Mouse (Mus musculus): ENCODE data around the gene Smim26. TPM values are rescaled to one million over a fixed set of nuclear protein-coding genes. Genes with fewer than 3 reads are reported as not detected.
"Not testable (repeated sequence)": the region's sequence is repeated elsewhere in the genome, so short reads cannot be mapped to it uniquely, and the experiment has no call there.

The Smim26 gene
- polyA plus RNA-seq, 1 experiment from 2014 or later = 53.7 TPM

- Histone ChIP-seq H3K36me3 (ENCODE audit: control insufficient read depth, insufficient read depth) (peaks cover 16% of the 10 kb centered on the region), H3K9me3 (ENCODE audit: control insufficient read depth, low read length) (no peaks in the 10 kb centered on the region), H3K4me1 (replicated peaks; ENCODE audit: control insufficient read depth, insufficient read depth, low read length) (0 out of 2 replicates have a peak, but pooled peaks cover 2% of the 10 kb centered on the region), H3K27me3 (replicated peaks; ENCODE audit: control insufficient read depth, insufficient read depth, low read length) (no peaks in the 10 kb centered on the region), H3K27ac (ENCODE audit: low read length) (no peak overlapping the region), H3K4me3 (replicated peaks; ENCODE audit: low read length) (no peak overlapping the region), H3K4me2 (ENCODE audit: low read length) (no peak overlapping the region), H3K9ac (replicated peaks; ENCODE audit: low read depth, low read length) (no peak overlapping the region)
- WGBS = 78% methylated on average over 4 of the region's 4 CpGs
- ATAC-seq = no peak
Observed at GRCm38 (mm10) chr2:144588723-144589122, 5.1 kb upstream of the Smim26 start.

GRCm38 (mm10) chr2:144593036-144593435 lies 818 bp upstream of the Smim26 start:
- ATAC-seq; H3K9me3 ChIP-seq (ENCODE audit: control insufficient read depth, low read length); H3K27me3 ChIP-seq (replicated peaks; ENCODE audit: control insufficient read depth, insufficient read depth, low read length); H3K27ac ChIP-seq (ENCODE audit: low read length); H3K4me2 ChIP-seq (ENCODE audit: low read length); H3K4me1 ChIP-seq (replicated peaks; ENCODE audit: control insufficient read depth, insufficient read depth, low read length); H3K9ac ChIP-seq (replicated peaks; ENCODE audit: low read depth, low read length); H3K36me3 ChIP-seq (ENCODE audit: control insufficient read depth, insufficient read depth); H3K4me3 ChIP-seq (replicated peaks; ENCODE audit: low read length): not testable (repeated sequence)
- 67% methylated on average over 8 of the region's 8 CpGs for WGBS

GRCm38 (mm10) chr2:144598006-144598405 lies 4.2 kb downstream of the Smim26 start:
- H3K27ac ChIP-seq (ENCODE audit: low read length) = no peak overlapping the region
- no peaks in the 10 kb centered on the region for H3K36me3 ChIP-seq (ENCODE audit: control insufficient read depth, insufficient read depth)
- no peak for ATAC-seq
- no peak overlapping the region for H3K9ac ChIP-seq (replicated peaks; ENCODE audit: low read depth, low read length)
- 66% methylated on average over 2 of the region's 2 CpGs for WGBS
- H3K27me3 ChIP-seq (replicated peaks; ENCODE audit: control insufficient read depth, insufficient read depth, low read length) = no peaks in the 10 kb centered on the region
- H3K9me3 ChIP-seq (ENCODE audit: control insufficient read depth, low read length) = no peaks in the 10 kb centered on the region
- no peak overlapping the region for H3K4me3 ChIP-seq (replicated peaks; ENCODE audit: low read length)
- no peak overlapping the region for H3K4me2 ChIP-seq (ENCODE audit: low read length)
- peaks cover 7% of the 10 kb centered on the region for H3K4me1 ChIP-seq (replicated peaks; ENCODE audit: control insufficient read depth, insufficient read depth, low read length)

GRCm38 (mm10) chr2:144599831-144600687 lies 6.2 kb downstream of the Smim26 start, which contains the start of gene Dtd1:
Gene Dtd1, plus strand, starts transcription at chr2:144599897.
- peak within 1 kb of the TSS; percentile 88 for H3K9ac ChIP-seq (replicated peaks; ENCODE audit: low read depth, low read length)
- H3K36me3 ChIP-seq (ENCODE audit: control insufficient read depth, insufficient read depth) = no peaks in the 10 kb centered on the region
- peak within 1 kb of the TSS; percentile 87 for H3K27ac ChIP-seq (ENCODE audit: low read length)
- H3K4me2 ChIP-seq (ENCODE audit: low read length) = peak within 1 kb of the TSS; percentile 69
- no peaks in the 10 kb centered on the region for H3K9me3 ChIP-seq (ENCODE audit: control insufficient read depth, low read length)
- no peaks in the 10 kb centered on the region; the same call in 1 of the 2 replicates for H3K4me1 ChIP-seq (replicated peaks; ENCODE audit: control insufficient read depth, insufficient read depth, low read length)
- H3K27me3 ChIP-seq (replicated peaks; ENCODE audit: control insufficient read depth, insufficient read depth, low read length) = no peaks in the 10 kb centered on the region
- 2% methylated on average over 45 of the region's 50 CpGs for WGBS
- peak; percentile 92 for ATAC-seq
- peak within 1 kb of the TSS; percentile 68 for H3K4me3 ChIP-seq (replicated peaks; ENCODE audit: low read length)

- Histone ChIP-seq H3K27ac (ENCODE audit: low read length) (no peak overlapping the region), H3K4me1 (replicated peaks; ENCODE audit: control insufficient read depth, insufficient read depth, low read length) (no peaks in the 10 kb centered on the region; the same call in 1 of the 2 replicates), H3K27me3 (replicated peaks; ENCODE audit: control insufficient read depth, insufficient read depth, low read length) (no peaks in the 10 kb centered on the region), H3K9me3 (ENCODE audit: control insufficient read depth, low read length) (no peaks in the 10 kb centered on the region), H3K4me2 (ENCODE audit: low read length) (no peak overlapping the region), H3K9ac (replicated peaks; ENCODE audit: low read depth, low read length) (no peak overlapping the region), H3K4me3 (replicated peaks; ENCODE audit: low read length) (no peak overlapping the region), H3K36me3 (ENCODE audit: control insufficient read depth, insufficient read depth) (no peaks in the 10 kb centered on the region; the same call in 1 of the 2 replicates)
- 94% methylated on average over 1 of the region's 1 CpGs for WGBS
- ATAC-seq = no peak
Observed at GRCm38 (mm10) chr2:144601576-144601975, 7.7 kb downstream of the Smim26 start.

- H3K27me3 ChIP-seq (replicated peaks; ENCODE audit: control insufficient read depth, insufficient read depth, low read length) = no peaks in the 10 kb centered on the region
- H3K4me2 ChIP-seq (ENCODE audit: low read length) = no peak overlapping the region
- no peaks in the 10 kb centered on the region for H3K4me1 ChIP-seq (replicated peaks; ENCODE audit: control insufficient read depth, insufficient read depth, low read length)
- H3K4me3 ChIP-seq (replicated peaks; ENCODE audit: low read length) = no peak overlapping the region
- 0 out of 2 replicates have a peak, but pooled peaks cover 2% of the 10 kb centered on the region for H3K9me3 ChIP-seq (ENCODE audit: control insufficient read depth, low read length)
- no peak overlapping the region for H3K9ac ChIP-seq (replicated peaks; ENCODE audit: low read depth, low read length)
- no peak for ATAC-seq
- WGBS = 97% methylated on average over 6 of the region's 6 CpGs
- H3K27ac ChIP-seq (ENCODE audit: low read length) = no peak overlapping the region
- no peaks in the 10 kb centered on the region; the same call in 1 of the 2 replicates for H3K36me3 ChIP-seq (ENCODE audit: control insufficient read depth, insufficient read depth)
Observed at GRCm38 (mm10) chr2:144613956-144614355, 20.1 kb downstream of the Smim26 start.

GRCm38 (mm10) chr2:144617074-144617874 lies 23.4 kb downstream of the Smim26 start:
- no peak overlapping the region for H3K4me3 ChIP-seq (replicated peaks; ENCODE audit: low read length)
- no peaks in the 10 kb centered on the region for H3K27me3 ChIP-seq (replicated peaks; ENCODE audit: control insufficient read depth, insufficient read depth, low read length)
- H3K9ac ChIP-seq (replicated peaks; ENCODE audit: low read depth, low read length) = no peak overlapping the region
- H3K9me3 ChIP-seq (ENCODE audit: control insufficient read depth, low read length) = no peaks in the 10 kb centered on the region
- no peak for ATAC-seq
- WGBS = 92% methylated on average over 16 of the region's 16 CpGs
- H3K36me3 ChIP-seq (ENCODE audit: control insufficient read depth, insufficient read depth) = no peaks in the 10 kb centered on the region; the same call in 1 of the 2 replicates
- no peak overlapping the region for H3K27ac ChIP-seq (ENCODE audit: low read length)
- H3K4me2 ChIP-seq (ENCODE audit: low read length) = no peak overlapping the region
- H3K4me1 ChIP-seq (replicated peaks; ENCODE audit: control insufficient read depth, insufficient read depth, low read length) = no peaks in the 10 kb centered on the region

GRCm38 (mm10) chr2:144621491-144621890 lies 27.6 kb downstream of the Smim26 start:
- ATAC-seq = no peak

GRCm38 (mm10) chr2:144633551-144633950 lies 39.7 kb downstream of the Smim26 start:
- no peak overlapping the region for H3K27ac ChIP-seq (ENCODE audit: low read length)
- H3K4me3 ChIP-seq (replicated peaks; ENCODE audit: low read length) = no peak overlapping the region
- no peak overlapping the region for H3K9ac ChIP-seq (replicated peaks; ENCODE audit: low read depth, low read length)
- H3K27me3 ChIP-seq (replicated peaks; ENCODE audit: control insufficient read depth, insufficient read depth, low read length) = no peaks in the 10 kb centered on the region
- H3K9me3 ChIP-seq (ENCODE audit: control insufficient read depth, low read length) = 0 out of 2 replicates have a peak, but pooled peaks cover 2% of the 10 kb centered on the region
- WGBS = 93% methylated on average over 2 of the region's 2 CpGs
- no peak for ATAC-seq
- no peaks in the 10 kb centered on the region for H3K36me3 ChIP-seq (ENCODE audit: control insufficient read depth, insufficient read depth)
- H3K4me2 ChIP-seq (ENCODE audit: low read length) = no peak overlapping the region
- peaks cover 2% of the 10 kb centered on the region for H3K4me1 ChIP-seq (replicated peaks; ENCODE audit: control insufficient read depth, insufficient read depth, low read length)

More at GRCm38 (mm10) chr2:144621491-144621890, 27.6 kb downstream of the Smim26 start:
- WGBS = 55% methylated on average over 6 of the region's 6 CpGs
- H3K27me3 ChIP-seq (replicated peaks; ENCODE audit: control insufficient read depth, insufficient read depth, low read length) = no peaks in the 10 kb centered on the region
- no peaks in the 10 kb centered on the region for H3K9me3 ChIP-seq (ENCODE audit: control insufficient read depth, low read length)
- no peak overlapping the region for H3K4me2 ChIP-seq (ENCODE audit: low read length)
- no peak overlapping the region for H3K9ac ChIP-seq (replicated peaks; ENCODE audit: low read depth, low read length)
- H3K4me1 ChIP-seq (replicated peaks; ENCODE audit: control insufficient read depth, insufficient read depth, low read length) = no peaks in the 10 kb centered on the region
- H3K4me3 ChIP-seq (replicated peaks; ENCODE audit: low read length) = no peak overlapping the region
- no peak overlapping the region for H3K27ac ChIP-seq (ENCODE audit: low read length)
- peaks cover 2% of the 10 kb centered on the region; the same call in 1 of the 2 replicates for H3K36me3 ChIP-seq (ENCODE audit: control insufficient read depth, insufficient read depth)

All from forebrain, embryonic 16.5 days (tissue).